Mouse (Mus musculus) forebrain, postnatal 0 days (tissue): ENCODE measurements around the gene Vgll3. TPM values are rescaled to one million over a fixed set of nuclear protein-coding genes. Genes with fewer than 3 reads are reported as not detected.

Experiments used
- ATAC-seq: fragments of 200-750 bp; cut with Nextera tagmentation; 2 replicates; pipeline ENCODE4 v1.8.0; 2017; ENCODE audit warnings: mild to moderate bottlenecking, moderate library complexity
- DNase-seq: peaks from one replicate; pipeline ENCODE4 v3.0.0-alpha.2; 2015
- H3K27ac ChIP-seq: fragments of 300-500 bp; sonication (generic); 2 replicates; pipeline ENCODE4 v1.5.1; 2014; ENCODE audit warnings: low read depth, mild to moderate bottlenecking, antibody characterized with exemption, low read length, moderate library complexity, mixed read lengths
- H3K27me3 ChIP-seq: fragments of 300-500 bp; sonication (generic); 2 replicates; pipeline ENCODE4 v1.6.1; 2014; ENCODE audit warnings: mild to moderate bottlenecking, low read length, mixed read lengths; ENCODE audit not compliant: insufficient read depth
- H3K36me3 ChIP-seq: fragments of 300-500 bp; sonication (generic); 2 replicates; pipeline ENCODE4 v1.6.1; 2014; ENCODE audit warnings: mild to moderate bottlenecking, moderate library complexity; ENCODE audit not compliant: insufficient read depth
- H3K4me1 ChIP-seq: fragments of 300-500 bp; sonication (generic); 2 replicates; pipeline ENCODE4 v1.6.1; 2014; ENCODE audit warnings: antibody characterized with exemption; ENCODE audit not compliant: insufficient read depth
- H3K4me2 ChIP-seq: fragments of 300-500 bp; sonication (generic); 2 replicates; pipeline ENCODE4 v1.6.1; 2014; ENCODE audit warnings: low read depth, mild to moderate bottlenecking, moderate library complexity
- H3K4me3 ChIP-seq: fragments of 300-500 bp; sonication (generic); 2 replicates; pipeline ENCODE4 v1.5.1; 2014; ENCODE audit warnings: low read depth, low read length, mixed read lengths
- H3K9ac ChIP-seq: fragments of 300-500 bp; sonication (generic); 2 replicates; pipeline ENCODE4 v1.6.1; 2014; ENCODE audit warnings: mild to moderate bottlenecking
- H3K9me3 ChIP-seq: fragments of 300-500 bp; sonication (generic); 2 replicates; pipeline ENCODE4 v1.6.1; 2016; ENCODE audit warnings: low read length
- CTCF ChIP-seq: sonication (generic); IDR thresholded peaks from 2 replicates; pipeline ENCODE4 v1.5.1; 2016; ENCODE audit warnings: antibody characterized with exemption, control low read depth, low read depth
- WGBS: fragments of 180-500 bp; shearing (Covaris S2); extraction: QIAGEN DNeasy Blood & Tissue Kit; methylation state at CpG from one replicate; pipeline ENCODE4 v1.1.7; 2014; 5-methylcytosine and 5-hydroxymethylcytosine counted together
- polyA plus RNA-seq: library from polyadenylated mRNA; unstranded; fragments of >200 nt; fragmentation: Nextera tagmentation; extraction: Ambion mirVana; gene quantifications from 2 replicates; pipeline ENCODE4 v1.2.1, GENCODE M21; 2015
- total RNA-seq: library from RNA; depleted of rRNA; stranded (reverse); fragments of >200 nt; gene quantifications from 2 replicates; pipeline ENCODE4 v1.2.3, GENCODE M21; 2014

Vgll3 gene
- total and polyA plus RNA-seq, 2 experiments from 2014 or later, result 0.47 to 1.6 TPM

GRCm38 (mm10) chr16:65828141-65828565, 13.1 kb downstream of the Vgll3 start:
- no peak overlapping the region for H3K4me3 ChIP-seq
- TF ChIP-seq CTCF, result no peak
- no peaks in the 10 kb centered on the region for H3K9me3 ChIP-seq

DNA sequence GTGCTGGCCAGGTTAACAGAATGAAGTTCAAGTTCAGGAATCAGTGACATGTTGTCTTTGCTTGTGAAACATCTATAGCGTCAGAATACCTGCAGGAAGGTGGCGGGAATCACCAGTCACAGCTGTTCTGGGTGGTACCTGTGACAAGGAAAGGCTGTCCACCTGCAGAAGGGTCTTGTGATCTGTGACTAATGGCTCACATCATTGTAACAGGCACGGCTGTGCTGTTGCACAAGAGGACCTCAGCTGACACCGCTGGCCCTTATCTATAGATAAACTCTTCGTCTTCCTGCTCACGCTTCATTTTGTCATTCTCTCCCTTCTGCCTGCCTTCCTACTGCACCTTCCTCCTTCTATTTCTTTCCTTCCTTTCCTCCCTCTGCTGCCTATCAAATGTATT, 14.0 kb downstream of the Vgll3 start:
- no peak overlapping the region for H3K4me3 ChIP-seq
- H3K36me3 ChIP-seq, result no peaks in the 10 kb centered on the region
- H3K4me1 ChIP-seq, result no peaks in the 10 kb centered on the region
- H3K27me3 ChIP-seq, result no peaks in the 10 kb centered on the region
- DNase-seq (no peak), ATAC-seq (no peak)
- no peak overlapping the region for H3K9ac ChIP-seq
- H3K9me3 ChIP-seq, result no peaks in the 10 kb centered on the region
- no peak overlapping the region for H3K27ac ChIP-seq
- TF ChIP-seq CTCF, result no peak
- H3K4me2 ChIP-seq, result no peak overlapping the region
- 95% methylated on average over 6 of the region's 6 CpGs for WGBS

More at GRCm38 (mm10) chr16:65828141-65828565, 13.1 kb downstream of the Vgll3 start:
- DNase-seq, result no peak
- H3K4me2 ChIP-seq, result no peak overlapping the region
- ATAC-seq, result no peak
- no peak overlapping the region for H3K9ac ChIP-seq
- H3K27ac ChIP-seq, result no peak overlapping the region
- 90% methylated on average over 9 of the region's 9 CpGs for WGBS
- H3K4me1 ChIP-seq, result no peaks in the 10 kb centered on the region
- H3K27me3 ChIP-seq, result no peaks in the 10 kb centered on the region
- H3K36me3 ChIP-seq, result no peaks in the 10 kb centered on the region

- no peak overlapping the region for H3K27ac ChIP-seq
- 96% methylated on average over 3 of the region's 3 CpGs for WGBS
- H3K9me3 ChIP-seq, result no peaks in the 10 kb centered on the region
- no peak overlapping the region for H3K4me3 ChIP-seq
- H3K27me3 ChIP-seq, result no peaks in the 10 kb centered on the region
- no peak overlapping the region for H3K4me2 ChIP-seq
- no peaks in the 10 kb centered on the region for H3K4me1 ChIP-seq
- no peak overlapping the region for H3K9ac ChIP-seq
- no peak for TF ChIP-seq CTCF
- DNase-seq, result no peak
- H3K36me3 ChIP-seq, result no peaks in the 10 kb centered on the region
- ATAC-seq, result no peak
Measured at GRCm38 (mm10) chr16:65834721-65835120, 19.7 kb downstream of the Vgll3 start.

GRCm38 (mm10) chr16:65850126-65850525, 35.1 kb downstream of the Vgll3 start:
- no peak for TF ChIP-seq CTCF
- no peak overlapping the region for H3K4me3 ChIP-seq
- no peak overlapping the region for H3K9ac ChIP-seq
- H3K27ac ChIP-seq, result no peak overlapping the region
- ATAC-seq (no peak), DNase-seq (no peak)
- H3K36me3 ChIP-seq, result no peaks in the 10 kb centered on the region
- H3K4me1 ChIP-seq, result no peaks in the 10 kb centered on the region
- no peaks in the 10 kb centered on the region for H3K27me3 ChIP-seq
- H3K9me3 ChIP-seq, result no peaks in the 10 kb centered on the region
- no peak overlapping the region for H3K4me2 ChIP-seq
- 63% methylated on average over 1 of the region's 1 CpGs for WGBS

DNA sequence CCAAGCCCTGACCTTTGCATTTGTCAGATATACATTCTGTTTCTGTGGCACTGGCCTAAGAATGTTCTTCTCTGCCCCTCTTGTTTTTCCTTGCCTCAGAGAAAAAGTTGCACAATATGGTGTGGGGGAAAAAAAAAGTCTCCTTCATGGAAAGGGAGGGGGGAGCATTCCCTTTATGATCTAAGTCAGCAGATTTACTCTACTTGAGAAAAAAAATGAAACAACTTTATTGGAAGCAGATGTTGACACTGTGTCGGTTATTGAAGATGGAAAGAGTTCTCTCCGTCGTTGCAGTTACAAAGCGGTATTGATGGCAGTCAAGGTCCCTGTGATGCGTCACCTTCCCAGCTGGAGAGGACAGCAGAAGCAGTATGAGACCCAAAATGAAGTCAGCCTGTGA, 49.4 kb downstream of the Vgll3 start:
- no peak for TF ChIP-seq CTCF
- Histone ChIP-seq H3K4me2 (no peak overlapping the region), H3K27me3 (no peaks in the 10 kb centered on the region), H3K9me3 (no peaks in the 10 kb centered on the region), H3K9ac (no peak overlapping the region), H3K4me1 (no peaks in the 10 kb centered on the region), H3K36me3 (no peaks in the 10 kb centered on the region), H3K27ac (no peak overlapping the region), H3K4me3 (no peak overlapping the region)
- no peak for ATAC-seq
- DNase-seq, result no peak
- 91% methylated on average over 5 of the region's 5 CpGs for WGBS

GRCm38 (mm10) chr16:65867927-65868326, 52.9 kb downstream of the Vgll3 start:
- no peaks in the 10 kb centered on the region for H3K4me1 ChIP-seq
- H3K27ac ChIP-seq, result no peak overlapping the region
- no peak for TF ChIP-seq CTCF
- peak; percentile 47; the same call in 1 of the 2 replicates for ATAC-seq
- no peak overlapping the region for H3K9ac ChIP-seq
- H3K4me2 ChIP-seq, result no peak overlapping the region
- H3K36me3 ChIP-seq, result no peaks in the 10 kb centered on the region
- H3K4me3 ChIP-seq, result no peak overlapping the region
- DNase-seq, result no peak
- H3K27me3 ChIP-seq, result no peaks in the 10 kb centered on the region
- 64% methylated on average over 2 of the region's 2 CpGs for WGBS
- no peaks in the 10 kb centered on the region for H3K9me3 ChIP-seq

DNA sequence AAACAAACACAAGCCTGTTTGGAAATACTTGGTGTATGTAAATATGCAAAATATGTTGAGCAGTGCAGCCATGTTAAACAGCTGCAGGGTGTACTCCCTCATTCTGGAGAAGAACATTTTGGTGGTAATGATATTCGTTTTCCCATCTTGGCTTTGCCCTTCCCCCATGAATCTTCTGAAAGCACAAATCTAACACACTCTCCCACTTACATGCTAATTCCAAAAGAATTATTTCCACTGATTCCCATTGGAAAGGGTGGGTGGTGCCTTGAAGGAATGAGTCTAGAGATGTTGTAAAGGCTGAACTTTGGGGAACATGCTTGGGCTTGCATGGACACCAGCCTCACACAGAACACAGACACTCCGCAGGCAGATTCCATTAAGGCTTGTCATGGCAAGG, 53.9 kb downstream of the Vgll3 start:
- 68% methylated on average over 2 of the region's 2 CpGs for WGBS
- H3K9me3 ChIP-seq, result no peaks in the 10 kb centered on the region
- no peaks in the 10 kb centered on the region for H3K36me3 ChIP-seq
- no peaks in the 10 kb centered on the region for H3K4me1 ChIP-seq
- H3K9ac ChIP-seq, result no peak overlapping the region
- no peak overlapping the region for H3K27ac ChIP-seq
- no peak for TF ChIP-seq CTCF
- no peak overlapping the region for H3K4me3 ChIP-seq
- DNase-seq (no peak), ATAC-seq (peak; percentile 54)
- H3K4me2 ChIP-seq, result no peak overlapping the region
- no peaks in the 10 kb centered on the region for H3K27me3 ChIP-seq

GRCm38 (mm10) chr16:65888940-65889339, 73.9 kb downstream of the Vgll3 start:
- 73% methylated on average over 4 of the region's 4 CpGs for WGBS
- no peak overlapping the region for H3K4me3 ChIP-seq
- H3K9ac ChIP-seq, result no peak overlapping the region
- no peak overlapping the region for H3K27ac ChIP-seq
- no peaks in the 10 kb centered on the region for H3K4me1 ChIP-seq
- no peak for TF ChIP-seq CTCF
- H3K27me3 ChIP-seq, result no peaks in the 10 kb centered on the region
- no peaks in the 10 kb centered on the region for H3K36me3 ChIP-seq
- no peak overlapping the region for H3K4me2 ChIP-seq
- no peak for ATAC-seq
- no peaks in the 10 kb centered on the region for H3K9me3 ChIP-seq
- no peak for DNase-seq
